Mouse (Mus musculus) duodenum, adult 2 months (tissue): ENCODE measurements around the gene Gdf9. TPM values are rescaled to one million over a fixed set of nuclear protein-coding genes. Genes with fewer than 3 reads are reported as not detected.

Experiments
- polyA plus RNA-seq: library from polyadenylated mRNA; depleted of rRNA; stranded (reverse); fragments of >200 nt; gene quantifications from 2 replicates; pipeline ENCODE4 v1.2.3, GENCODE M21; 2012; ENCODE audit warnings: low replicate concordance; rRNA removed

Gdf9 gene
- 0.57 and 1.0 TPM in 2 replicates for polyA plus RNA-seq

DNA sequence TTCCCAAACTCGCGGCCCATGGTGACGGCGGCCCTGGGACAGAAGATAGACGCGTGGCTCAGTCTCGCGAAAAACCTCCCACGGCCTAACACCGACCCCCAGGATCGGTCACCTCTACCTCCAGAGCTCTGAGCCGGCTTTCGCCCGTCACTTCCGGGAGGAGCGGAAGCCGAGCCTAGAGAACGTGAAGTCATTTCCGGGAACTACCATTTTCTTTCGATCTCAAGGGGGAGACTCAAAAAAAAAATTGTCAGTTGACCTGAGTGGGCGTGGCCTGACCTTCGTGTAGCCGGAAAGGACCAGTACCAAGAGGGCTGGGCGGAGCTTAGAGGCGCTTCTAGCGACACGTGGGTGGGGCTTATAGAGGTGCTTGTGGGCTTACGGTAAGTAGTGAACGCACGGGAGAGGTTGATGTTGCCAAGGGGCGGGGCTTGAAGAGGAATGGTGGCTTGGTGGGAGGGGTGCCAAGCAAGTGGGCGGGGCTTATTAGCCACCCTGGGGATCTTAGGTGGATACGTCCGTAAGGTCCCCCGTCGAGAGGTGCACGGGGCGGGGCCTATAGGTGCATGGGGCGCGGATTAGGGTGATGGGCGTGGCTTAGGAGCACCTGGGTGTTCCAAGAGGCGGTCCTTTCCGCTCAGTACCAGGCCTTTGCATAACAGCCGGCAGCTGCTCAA is at the start of gene Gdf9, which contains the start of gene Uqcrq:
Gene Gdf9, plus strand, starts transcription at position 354 of the 677 bp plus-strand sequence.
Gene Uqcrq, minus strand, starts transcription at position 162 of the 677 bp plus-strand sequence.

GRCm38 (mm10) chr11:53423036-53423435 is 7.8 kb upstream of the Gdf9 start, which contains the start of gene Leap2:
Gene Leap2 (minus strand): TSS chr11:53423170.

DNA sequence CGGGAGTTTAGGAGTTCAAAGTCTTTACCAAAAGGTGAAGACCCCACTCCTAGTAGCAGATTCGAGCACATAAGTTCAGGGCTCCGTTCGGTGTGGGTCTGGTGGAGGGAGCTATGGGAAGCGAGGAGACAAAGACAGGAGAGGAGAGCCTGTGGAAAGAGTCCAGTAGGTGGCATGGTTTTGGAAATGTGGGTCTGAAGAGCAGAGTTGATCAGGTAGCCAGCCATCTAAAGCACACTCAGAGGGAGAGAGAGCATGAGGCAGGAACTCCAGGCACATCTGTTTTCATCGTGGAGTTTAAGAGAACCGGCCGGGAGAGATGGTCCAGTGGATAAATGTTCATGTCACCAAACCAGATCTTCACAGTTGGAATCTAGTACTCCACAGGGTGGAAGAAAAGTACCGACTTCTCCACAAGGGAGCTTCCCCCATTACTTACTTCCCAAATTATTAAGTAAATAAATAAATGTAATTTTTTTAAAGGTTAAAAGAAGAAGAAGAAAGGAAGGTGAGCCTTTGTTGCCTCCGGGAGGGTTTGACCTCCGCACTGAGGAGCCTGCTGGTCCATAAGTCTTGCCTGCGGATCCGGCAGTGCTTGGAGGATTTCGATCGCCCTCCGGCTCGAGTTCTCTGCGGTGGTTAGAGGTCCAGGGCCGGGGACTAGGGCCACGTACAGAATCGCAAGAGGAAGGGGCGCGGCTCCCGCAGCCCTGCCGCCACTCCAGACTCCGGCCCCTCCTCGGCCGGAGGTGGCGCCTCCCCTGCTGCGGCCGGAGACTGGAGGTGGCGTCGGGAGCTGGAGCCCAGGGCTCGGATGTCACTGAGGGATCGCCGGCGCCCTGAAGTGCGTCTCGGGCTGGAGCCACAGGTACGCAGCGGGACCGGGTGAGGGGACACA is 25.9 kb downstream of the Gdf9 start, which contains the start of the genes Gm10447 and Shroom1:
Gene Gm10447, minus strand, starts transcription at position 637 of the 898 bp plus-strand sequence.
Gene Shroom1, plus strand, starts transcription at position 732 of the 898 bp plus-strand sequence.

DNA sequence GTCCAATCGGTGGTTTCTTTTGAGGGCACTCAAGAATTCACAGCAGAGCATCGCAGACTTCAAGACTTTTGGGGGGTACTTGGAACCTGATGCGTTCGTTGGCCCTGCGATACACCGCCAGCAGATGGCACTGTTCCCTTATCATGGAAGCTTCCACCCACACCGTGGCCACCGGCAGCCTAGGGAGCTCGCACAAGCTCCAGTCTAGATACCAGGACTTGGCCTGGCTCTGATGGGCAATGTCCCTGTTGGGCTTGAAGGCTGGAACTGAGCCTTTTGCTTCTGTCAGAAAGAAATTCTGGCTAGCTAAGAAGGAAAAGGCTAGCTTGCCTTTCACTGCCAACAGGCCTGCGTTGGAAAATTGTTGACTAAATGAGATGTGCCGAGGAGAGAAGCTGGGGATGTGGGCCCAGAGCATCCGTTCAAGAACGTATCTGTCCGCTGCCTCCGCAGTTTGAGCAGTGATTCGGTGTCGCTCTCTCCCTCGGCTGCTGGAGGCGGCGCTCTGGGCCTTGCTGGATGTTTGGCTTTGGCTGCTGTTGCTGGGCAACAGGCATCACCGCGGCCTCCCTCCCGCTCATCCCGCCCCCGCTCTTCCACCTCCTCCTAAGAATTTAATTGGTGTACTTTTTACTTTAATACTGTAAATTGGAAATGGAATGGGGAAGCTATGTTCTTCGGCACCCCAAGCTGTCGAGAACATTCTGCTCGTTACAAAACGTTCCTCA is 39.3 kb downstream of the Gdf9 start, which contains the start of gene Gm9837:
Gene Gm9837, minus strand, starts transcription at position 512 of the 728 bp plus-strand sequence.

DNA sequence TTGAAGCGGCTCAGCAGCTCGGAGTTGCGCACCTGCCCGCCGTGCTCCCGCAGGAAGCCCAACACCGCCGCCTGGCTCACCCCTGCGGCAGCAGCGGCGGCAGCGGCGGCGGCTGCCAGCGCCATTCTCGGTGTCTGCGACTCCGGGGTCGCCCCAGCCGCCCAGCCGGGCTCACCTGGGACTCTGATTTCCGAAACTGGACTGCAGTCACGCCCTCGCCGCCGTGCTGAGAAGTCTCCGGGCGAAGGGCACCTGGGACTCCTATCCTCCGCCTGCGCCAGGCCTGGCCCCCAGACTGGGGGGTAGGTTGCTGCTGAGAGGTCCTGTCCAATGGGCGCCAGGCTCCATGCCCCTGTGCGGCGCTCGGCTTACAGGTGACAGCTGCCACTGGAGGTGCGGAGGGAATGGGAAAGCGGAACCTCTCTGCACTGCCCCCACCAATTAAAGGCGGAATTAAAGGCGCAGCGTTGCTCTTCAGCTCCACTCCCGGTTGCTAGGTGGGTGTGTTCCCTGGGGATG is 49.0 kb downstream of the Gdf9 start, which contains the start of the genes Gm9945 and Sowaha:
Gene Gm9945, plus strand, starts transcription at position 384 of the 519 bp plus-strand sequence.
Gene Sowaha, minus strand, starts transcription at position 492 of the 519 bp plus-strand sequence.

Other genes starting within 250 kb of the Gdf9 start
- gene Hspa4, start 130.6 kb upstream of the Gdf9 start, polyA plus RNA-seq, result 21.1 and 23.7 TPM in 2 replicates
- 2.9 and 3.1 TPM in 2 replicates for gene Zcchc10, start 106.3 kb upstream of the Gdf9 start, polyA plus RNA-seq
- gene Aff4, start 80.2 kb upstream of the Gdf9 start, polyA plus RNA-seq, result 2.2 and 2.9 TPM in 2 replicates
- 68.8 and 208 TPM in 2 replicates for gene Leap2, start 7.9 kb upstream of the Gdf9 start, polyA plus RNA-seq
- 990 and 1,353 TPM in 2 replicates for gene Uqcrq, start 192 bp upstream of the Gdf9 start, polyA plus RNA-seq
- 0.06 and 0.16 TPM in 2 replicates for gene Gm10447, start 26.1 kb downstream of the Gdf9 start, polyA plus RNA-seq
- 4.0 and 5.3 TPM in 2 replicates for gene Shroom1, start 26.2 kb downstream of the Gdf9 start, polyA plus RNA-seq
- not detected in 2 replicates for gene Gm9837, start 39.5 kb downstream of the Gdf9 start, polyA plus RNA-seq
- not detected in 2 replicates for gene Gm9945, start 49.1 kb downstream of the Gdf9 start, polyA plus RNA-seq
- gene Sowaha, start 49.3 kb downstream of the Gdf9 start, polyA plus RNA-seq, result 10.5 and 34.0 TPM in 2 replicates
- gene Sept8, start 88.2 kb downstream of the Gdf9 start, polyA plus RNA-seq, result 5.4 and 13.0 TPM in 2 replicates
- 0.30 and 0.69 TPM in 2 replicates for gene Kif3a, start 136.4 kb downstream of the Gdf9 start, polyA plus RNA-seq
- gene Il4, start 187.6 kb downstream of the Gdf9 start, polyA plus RNA-seq, result 0.39 TPM in 1 of 2 replicates, not detected in the other
- gene Il13, start 203.7 kb downstream of the Gdf9 start, polyA plus RNA-seq, result not detected in 2 replicates